Mouse (Mus musculus) MEL (cell line): ENCODE results near the gene Pdgfa.

ENCODE experiments used
- CTCF ChIP-seq, 3 experiments: IDR thresholded peaks in 2 of 3; conservative IDR thresholded peaks in 1 of 3; 2 replicates each; pipeline ENCODE4 v1.5.1; 2011 to 2012; ENCODE audit warnings: low read length in 3 of 3, low read depth in 2 of 3, mild to moderate bottlenecking in 2 of 3, improper control_type of control experiment in 1 of 3, inconsistent platforms in 1 of 3, mixed read lengths in 1 of 3, moderate library complexity in 1 of 3; ENCODE audit not compliant: control insufficient read depth in 1 of 3, insufficient read depth in 1 of 3, poor library complexity in 1 of 3, severe bottlenecking in 1 of 3
- HCFC1 ChIP-seq: IDR thresholded peaks from 2 replicates; pipeline ENCODE4 v1.6.1; 2012; ENCODE audit warnings: low read depth, mild to moderate bottlenecking, inconsistent platforms, low read length, improper control_type of control experiment, moderate library complexity
- POLR2A ChIP-seq, 2 experiments: IDR thresholded peaks; 2 replicates each; pipeline ENCODE4 v1.6.1; 2011 to 2012; ENCODE audit warnings: low read length in 2 of 2, mild to moderate bottlenecking in 2 of 2, control low read depth in 1 of 2, improper control_type of control experiment in 1 of 2, low read depth in 1 of 2, moderate library complexity in 1 of 2; ENCODE audit not compliant: control insufficient read depth in 1 of 2, insufficient read depth in 1 of 2, poor library complexity in 1 of 2
- UBTF ChIP-seq: IDR thresholded peaks from 2 replicates; pipeline ENCODE4 v1.6.1; 2012; ENCODE audit warnings: low read depth, mild to moderate bottlenecking, inconsistent platforms, low read length, improper control_type of control experiment, moderate library complexity, borderline replicate concordance; ENCODE audit not compliant: insufficient read depth
- ZKSCAN1 ChIP-seq: IDR thresholded peaks from 2 replicates; pipeline ENCODE4 v1.6.1; 2012; ENCODE audit warnings: low read depth, mild to moderate bottlenecking, inconsistent platforms, low read length, improper control_type of control experiment, moderate library complexity

DNA sequence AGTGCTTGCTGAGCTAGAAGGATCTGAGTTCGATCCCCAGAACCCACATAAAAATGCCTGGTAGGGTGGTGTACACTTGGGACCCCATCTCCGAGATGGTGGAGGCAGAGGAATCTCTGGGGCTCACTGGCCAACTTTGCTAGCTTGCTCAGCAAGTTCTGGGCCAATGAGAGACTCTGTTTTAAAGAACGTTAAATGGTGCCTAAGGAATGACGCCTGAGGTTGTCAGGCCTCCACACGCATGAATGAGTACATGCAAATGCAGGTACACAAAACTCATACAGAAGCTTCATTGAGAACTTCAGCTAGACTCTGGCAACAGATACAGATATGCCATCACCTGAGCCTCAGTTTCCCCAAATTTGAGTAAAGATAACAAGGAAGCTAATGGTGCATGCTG is 49.7 kb downstream of the Pdgfa start:
- TF ChIP-seq HCFC1 (no peak), CTCF (IDR thresholded peaks at IDR 0.05 in 2 of 3, conservative IDR thresholded peaks at IDR 0.05 in 1 of 3; ENCODE audit: control insufficient read depth in 1 of 3, insufficient read depth in 1 of 3, low read depth in 2 of 3, low read length in 3 of 3, poor library complexity in 1 of 3, severe bottlenecking in 1 of 3) (no peak), UBTF (no peak), ZKSCAN1 (no peak), POLR2A (IDR thresholded peaks at IDR 0.05; ENCODE audit: control insufficient read depth in 1 of 2, insufficient read depth in 1 of 2, low read depth in 1 of 2, low read length in 2 of 2, poor library complexity in 1 of 2) (no peak)
